Mouse (Mus musculus) limb, embryonic 10.5 days (tissue): Measurements from ENCODE around the gene Pecam1. TPM values are rescaled to one million over a fixed set of nuclear protein-coding genes. Genes with fewer than 3 reads are reported as not detected.
A peak's percentile ranks its signal among the peaks of the same experiment; 100 is the strongest.
"Not testable (repeated sequence)": the region's sequence is repeated elsewhere in the genome, so short reads cannot be mapped to it uniquely, and the experiment has no call there.

ENCODE experiments used
- DNase-seq: peaks from one replicate; pipeline ENCODE4 v3.0.0-alpha.2; 2017; ENCODE audit warnings: low spot score
- H3K27ac ChIP-seq: fragments of 300-500 bp; sonication (generic); 2 replicates; pipeline ENCODE4 v1.5.1; 2016; ENCODE audit warnings: mild to moderate bottlenecking
- H3K27me3 ChIP-seq: fragments of 300-500 bp; sonication (generic); 2 replicates; pipeline ENCODE4 v1.6.1; 2016; ENCODE audit warnings: low read depth, mild to moderate bottlenecking; ENCODE audit not compliant: poor library complexity, severe bottlenecking
- H3K36me3 ChIP-seq: fragments of 300-500 bp; sonication (generic); 2 replicates; pipeline ENCODE4 v1.6.1; 2016; ENCODE audit warnings: mild to moderate bottlenecking, moderate library complexity
- H3K4me1 ChIP-seq: fragments of 300-500 bp; sonication (generic); 2 replicates; pipeline ENCODE4 v1.6.1; 2016
- H3K4me3 ChIP-seq: fragments of 300-500 bp; sonication (generic); 2 replicates; pipeline ENCODE4 v1.5.1; 2016; ENCODE audit warnings: mild to moderate bottlenecking, moderate library complexity
- H3K9me3 ChIP-seq: fragments of 300-500 bp; sonication (generic); replicated peaks from 2 replicates; pipeline ENCODE4 v1.6.1; 2016; ENCODE audit warnings: mild to moderate bottlenecking
- WGBS: fragments of 180-500 bp; shearing (Covaris S2); methylation state at CpG from one replicate; pipeline ENCODE4 v1.1.7; 2016; 5-methylcytosine and 5-hydroxymethylcytosine counted together
- polyA plus RNA-seq: library from polyadenylated mRNA; unstranded; fragments of >200 nt; fragmentation: Nextera tagmentation; extraction: Ambion mirVana; gene quantifications from 2 replicates; pipeline ENCODE4 v1.2.1, GENCODE M21; 2016

Pecam1 gene
- 25.9 and 28.8 TPM in 2 replicates for polyA plus RNA-seq

DNA sequence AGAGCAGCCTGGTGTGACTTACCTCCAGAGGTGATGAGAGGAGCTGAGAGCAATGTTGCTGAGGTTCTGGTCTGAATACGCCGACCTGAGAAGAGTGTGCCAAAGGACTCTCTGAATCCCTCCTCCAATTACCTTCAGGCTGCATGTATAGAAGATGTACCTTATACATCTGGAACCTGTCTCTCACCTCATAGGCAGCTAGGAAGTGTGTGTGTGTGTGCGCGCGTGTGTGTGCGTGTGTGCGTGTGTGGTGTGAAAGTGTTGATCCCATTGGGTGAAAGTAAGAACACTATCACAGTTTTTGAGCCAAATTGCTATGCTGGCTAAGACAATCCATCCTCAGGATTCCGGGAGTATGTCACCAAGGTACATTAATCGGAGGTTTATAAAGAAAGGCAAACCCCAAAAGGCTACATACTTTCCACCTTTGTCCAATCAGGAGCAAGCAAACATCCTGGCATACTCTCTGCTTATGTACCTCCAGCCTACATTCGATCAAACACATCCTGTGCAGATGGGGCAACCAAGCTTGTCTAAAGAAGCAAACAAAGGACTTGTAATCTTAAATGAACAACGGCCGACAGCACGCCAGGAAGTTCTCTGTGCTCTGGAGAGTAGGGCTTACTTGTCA is at the start of gene Pecam1:
TSS of gene Pecam1 (minus strand) at position 508 of the 631 bp plus-strand sequence.
- Histone ChIP-seq H3K4me3 (no peak within 1 kb of the TSS), H3K27me3 (no peaks in the 10 kb centered on the region), H3K27ac (no peak within 1 kb of the TSS), H3K4me1 (no peaks in the 10 kb centered on the region), H3K36me3 (no peaks in the 10 kb centered on the region), H3K9me3 (no peaks in the 10 kb centered on the region; the same call in 1 of the 2 replicates)
- no peak for DNase-seq
- WGBS: 93% methylated on average over 13 of the region's 13 CpGs

DNA sequence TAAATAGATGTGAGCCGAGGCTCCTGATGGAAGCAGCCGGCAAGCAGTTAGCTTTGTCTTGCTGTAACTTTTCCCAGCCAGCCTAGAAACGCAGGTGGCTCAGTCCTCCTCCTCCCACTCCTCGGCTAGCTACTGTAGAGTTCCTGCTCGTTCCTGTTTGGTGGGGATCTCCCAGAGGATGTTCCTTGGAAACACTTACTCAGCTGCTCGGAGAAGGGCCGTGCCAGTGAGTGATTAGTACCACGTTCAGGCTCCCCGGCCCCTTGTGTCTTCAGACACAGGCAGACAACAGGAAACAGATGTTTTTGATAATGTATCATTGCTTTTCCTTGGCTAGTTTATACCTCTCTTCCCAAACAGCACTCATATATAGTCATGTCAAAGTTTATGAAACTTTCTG is 45.3 kb upstream of the Pecam1 start:
- H3K36me3 ChIP-seq: peaks cover 87% of the 10 kb centered on the region
- H3K9me3 ChIP-seq: no peaks in the 10 kb centered on the region
- WGBS: 37% methylated on average over 9 of the region's 9 CpGs
- H3K27ac ChIP-seq: no peak overlapping the region
- no peaks in the 10 kb centered on the region for H3K27me3 ChIP-seq
- H3K4me1 ChIP-seq: 0 out of 2 replicates have a peak, but pooled peaks cover 9% of the 10 kb centered on the region
- H3K4me3 ChIP-seq: no peak overlapping the region
- no peak for DNase-seq

DNA sequence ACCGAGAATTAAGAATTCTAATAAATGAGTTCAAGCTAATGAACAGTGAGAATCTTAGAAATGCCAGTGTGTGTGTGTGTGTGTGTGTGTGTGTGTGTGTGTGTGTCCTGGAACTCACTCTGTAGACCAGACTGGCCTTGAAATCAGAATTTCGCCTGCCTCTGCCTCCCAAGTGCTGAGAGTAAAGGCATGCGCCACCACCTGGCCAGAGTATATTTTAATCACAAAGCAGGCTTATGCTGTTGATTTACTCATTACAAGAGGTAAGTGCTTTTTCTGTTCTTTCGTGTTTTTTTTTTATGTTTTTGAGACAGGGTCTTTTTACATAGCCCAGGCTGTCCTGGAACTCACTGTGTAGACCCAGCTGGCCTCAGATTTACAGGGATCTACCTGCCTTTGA is 43.4 kb upstream of the Pecam1 start:
- no peak for DNase-seq
- WGBS: 76% methylated on average over 4 of the region's 4 CpGs
- no peak overlapping the region for H3K4me3 ChIP-seq
- no peaks in the 10 kb centered on the region for H3K9me3 ChIP-seq
- H3K27me3 ChIP-seq: no peaks in the 10 kb centered on the region
- no peak overlapping the region for H3K27ac ChIP-seq
- peaks cover 19% of the 10 kb centered on the region; the same call in 1 of the 2 replicates for H3K4me1 ChIP-seq
- H3K36me3 ChIP-seq: peaks cover 68% of the 10 kb centered on the region

DNA sequence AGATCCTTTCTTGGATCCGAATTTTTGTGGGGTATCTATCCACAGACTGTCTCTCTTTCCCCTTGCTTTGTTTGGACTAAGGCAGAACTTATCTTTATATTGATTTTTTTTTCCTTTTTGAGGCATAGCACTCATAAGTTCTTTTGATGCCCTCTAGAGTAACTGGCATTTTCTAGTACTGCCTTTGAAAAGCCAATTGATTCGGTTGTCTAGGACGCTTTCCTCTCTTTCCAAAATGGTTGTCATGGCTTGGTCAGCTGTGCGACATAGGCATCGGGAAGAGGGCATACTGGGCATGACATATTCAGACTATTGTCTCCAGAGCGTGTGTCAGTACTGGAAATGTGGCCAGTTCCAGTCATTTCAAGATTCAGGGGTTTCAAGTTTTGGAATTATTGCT is 39.2 kb upstream of the Pecam1 start:
- Histone ChIP-seq H3K4me3 (peak overlapping the region; percentile 96), H3K36me3 (peaks cover 65% of the 10 kb centered on the region), H3K27me3 (no peaks in the 10 kb centered on the region), H3K4me1 (peaks cover 22% of the 10 kb centered on the region), H3K27ac (peak overlapping the region; percentile 100), H3K9me3 (no peaks in the 10 kb centered on the region)
- WGBS: 1% methylated on average over 6 of the region's 6 CpGs
- DNase-seq: peak; percentile 46

DNA sequence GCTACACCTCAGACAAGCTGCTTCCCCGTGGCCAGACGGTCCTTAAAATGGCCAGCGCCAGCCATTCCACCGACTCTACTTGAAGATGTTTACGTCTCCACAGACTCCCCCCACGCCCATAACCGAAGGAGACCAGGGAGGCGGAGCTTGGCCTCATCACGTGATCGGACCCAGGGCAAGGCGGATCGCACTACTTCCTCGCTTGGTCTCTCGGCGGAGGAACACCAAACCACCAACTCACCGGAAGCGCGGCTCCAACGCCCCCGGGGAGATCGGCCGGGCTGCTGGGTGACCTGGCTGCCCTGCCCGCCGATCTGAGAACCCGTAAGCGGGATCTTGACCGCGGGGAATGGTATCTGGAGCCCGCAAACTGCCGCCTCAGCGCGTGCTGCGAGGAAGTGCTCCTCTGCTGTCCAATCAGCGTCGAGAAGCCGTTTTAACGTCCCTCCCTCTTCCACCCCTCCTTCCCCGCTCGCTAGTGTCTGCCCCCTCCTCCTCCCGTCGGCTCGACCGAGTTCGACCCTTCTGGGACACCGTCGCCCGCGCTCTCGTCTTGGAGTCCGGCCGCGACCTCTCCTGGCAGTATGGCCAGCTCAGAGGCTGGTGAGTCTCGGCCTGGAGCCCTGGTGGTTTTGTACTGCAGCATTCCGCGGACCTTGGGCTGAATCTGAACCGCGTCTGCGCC is 38.5 kb upstream of the Pecam1 start, which contains the start of the genes Ddx5 and Cep95:
TSS of gene Ddx5 (minus strand) at position 411 of the 685 bp plus-strand sequence.
TSS of gene Cep95 (plus strand) at position 478 of the 685 bp plus-strand sequence.
- Histone ChIP-seq H3K4me3 (peak within 1 kb of the TSS; percentile 96), H3K4me1 (peaks cover 22% of the 10 kb centered on the region), H3K27me3 (no peaks in the 10 kb centered on the region), H3K27ac (peak within 1 kb of the TSS; percentile 100), H3K9me3 (no peaks in the 10 kb centered on the region), H3K36me3 (peaks cover 65% of the 10 kb centered on the region)
- DNase-seq: peak; percentile 97
- under 1% methylated on average over 58 of the region's 58 CpGs for WGBS

DNA sequence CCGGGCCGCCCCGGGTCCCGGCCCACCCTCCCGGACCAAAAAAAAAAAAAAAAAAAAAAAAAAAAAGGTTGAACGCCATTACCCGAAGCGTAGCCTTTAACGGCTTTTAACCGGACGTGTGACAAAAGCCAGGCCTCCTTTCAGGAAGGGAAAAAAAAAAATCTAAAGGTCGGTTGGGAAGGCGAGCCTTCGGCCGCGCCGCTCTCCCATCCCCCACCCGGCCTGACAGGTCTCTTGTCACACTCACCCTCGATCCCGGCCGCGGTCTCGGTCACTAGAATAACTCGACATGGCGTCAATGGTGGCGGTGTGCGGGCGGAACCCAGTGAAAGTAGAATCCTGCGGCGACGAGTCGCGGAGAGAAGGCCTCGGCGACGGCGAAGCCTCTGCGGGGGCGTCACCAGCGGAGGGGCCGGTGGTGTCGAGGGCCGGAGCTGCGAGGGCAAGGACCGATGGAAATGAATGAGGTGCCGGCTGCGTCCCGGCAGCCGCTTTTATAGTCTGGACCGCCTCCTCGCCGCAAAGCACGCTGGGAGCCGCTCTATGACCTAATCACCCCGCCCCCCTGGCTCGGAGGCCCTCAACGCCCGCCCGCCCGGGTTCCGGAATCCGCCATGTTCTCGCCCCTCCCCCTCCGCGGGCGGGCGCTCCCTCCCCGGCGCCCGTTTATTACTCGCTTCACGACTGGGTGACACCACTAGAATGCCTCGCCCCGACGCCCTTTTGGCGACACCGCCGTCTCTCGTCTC is 37.8 kb upstream of the Pecam1 start:
- Histone ChIP-seq H3K4me1 (peaks cover 22% of the 10 kb centered on the region), H3K4me3 (peak overlapping the region; percentile 96), H3K36me3 (peaks cover 65% of the 10 kb centered on the region), H3K27ac (peak overlapping the region; percentile 100), H3K27me3 (no peaks in the 10 kb centered on the region), H3K9me3 (no peaks in the 10 kb centered on the region)
- under 1% methylated on average over 74 of the region's 79 CpGs for WGBS
- DNase-seq: peak; percentile 100

DNA sequence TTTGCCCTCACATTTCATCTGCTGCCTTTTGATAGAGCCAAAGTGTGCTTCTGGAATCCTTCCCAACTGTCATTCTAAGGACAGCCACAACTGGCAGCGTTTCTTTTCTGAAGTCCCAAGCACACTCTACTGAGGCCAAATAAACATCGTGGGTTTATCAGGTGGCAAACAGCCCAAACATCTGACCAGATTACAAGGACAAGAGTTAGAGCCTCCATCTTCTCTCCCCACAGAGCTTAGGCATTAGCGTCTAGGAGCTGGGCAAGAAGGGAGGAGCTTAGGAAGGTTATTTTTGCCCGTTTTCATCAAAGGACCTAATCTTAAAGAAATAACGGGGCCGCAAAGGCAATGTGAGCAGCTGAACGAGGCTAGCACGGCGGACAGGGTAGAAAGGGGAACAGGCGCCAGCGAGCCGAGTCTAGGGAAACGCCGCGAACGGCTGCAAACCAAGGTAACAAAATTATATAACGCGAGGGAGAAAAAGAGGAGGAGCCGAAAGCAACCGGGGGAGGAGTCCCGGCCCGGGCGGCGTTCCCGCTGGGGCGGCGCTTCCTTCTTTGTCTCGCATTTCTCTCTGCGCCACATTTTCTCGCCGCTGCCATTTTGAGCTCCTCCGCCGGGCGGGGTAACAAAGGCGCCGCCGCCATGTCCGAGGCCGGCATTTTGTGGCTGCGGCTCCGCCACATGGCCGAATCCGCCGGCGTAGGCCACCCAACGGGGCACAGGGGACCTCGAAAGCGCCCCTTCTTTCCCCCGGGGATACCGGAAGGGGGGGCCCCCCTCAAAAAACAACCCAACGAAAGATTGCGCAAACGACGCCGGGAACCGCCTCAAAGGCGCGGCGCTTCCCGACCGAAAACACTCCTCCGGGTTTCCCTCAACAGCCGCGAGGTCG is 37.0 kb upstream of the Pecam1 start:
- peaks cover 22% of the 10 kb centered on the region for H3K4me1 ChIP-seq
- DNase-seq: peak; percentile 87
- H3K27me3 ChIP-seq: no peaks in the 10 kb centered on the region
- WGBS: under 1% methylated on average over 65 of the region's 65 CpGs
- peaks cover 65% of the 10 kb centered on the region for H3K36me3 ChIP-seq
- peak overlapping the region; percentile 100 for H3K27ac ChIP-seq
- no peaks in the 10 kb centered on the region for H3K9me3 ChIP-seq
- H3K4me3 ChIP-seq: peak overlapping the region; percentile 96

DNA sequence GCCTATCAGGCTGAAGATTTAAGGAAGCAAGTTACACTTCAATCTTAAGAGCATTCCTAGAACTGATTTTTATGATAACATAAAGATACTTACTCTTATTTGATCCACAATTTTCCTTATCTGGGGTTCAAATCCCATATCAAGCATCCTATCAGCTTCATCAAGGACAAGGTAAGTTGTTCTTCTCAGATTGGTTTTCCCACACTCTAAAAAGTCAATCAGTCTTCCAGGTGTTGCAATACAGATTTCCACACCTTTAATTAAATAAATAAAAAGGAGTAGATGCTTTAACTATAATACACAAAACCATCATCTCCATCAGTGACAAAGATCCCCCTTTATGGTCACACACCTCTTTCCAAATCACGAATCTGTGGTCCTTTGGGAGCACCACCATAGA is 34.6 kb upstream of the Pecam1 start:
- Histone ChIP-seq H3K4me1 (peaks cover 15% of the 10 kb centered on the region), H3K36me3 (peaks cover 77% of the 10 kb centered on the region), H3K27me3 (no peaks in the 10 kb centered on the region), H3K9me3 (no peaks in the 10 kb centered on the region), H3K4me3 (no peak overlapping the region), H3K27ac (no peak overlapping the region)
- 93% methylated on average over 1 of the region's 1 CpGs for WGBS
- no peak for DNase-seq

DNA sequence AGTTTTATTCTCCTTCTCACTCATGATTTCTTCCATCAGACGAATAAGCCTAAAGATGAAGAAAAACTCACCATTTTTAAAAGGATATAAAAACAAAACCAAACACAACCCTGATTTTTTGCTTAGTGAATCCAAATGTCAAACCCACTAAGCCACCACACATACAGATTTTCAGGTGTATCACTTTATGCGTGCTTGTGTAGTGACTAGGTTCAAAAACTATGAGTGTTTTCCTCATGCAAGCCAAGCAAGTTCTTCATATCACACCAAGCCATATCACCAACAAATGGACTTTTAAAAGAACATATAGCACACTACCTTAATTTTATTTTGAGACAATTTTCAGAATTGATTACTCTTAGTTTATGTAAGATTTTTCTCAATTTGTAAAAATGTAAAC is 34.0 kb upstream of the Pecam1 start:
- no peaks in the 10 kb centered on the region for H3K9me3 ChIP-seq
- H3K27ac ChIP-seq: no peak overlapping the region
- DNase-seq: no peak
- no peak overlapping the region for H3K4me3 ChIP-seq
- H3K4me1 ChIP-seq: peaks cover 11% of the 10 kb centered on the region; the same call in 1 of the 2 replicates
- WGBS: 90% methylated on average over 2 of the region's 2 CpGs
- H3K36me3 ChIP-seq: peaks cover 78% of the 10 kb centered on the region
- H3K27me3 ChIP-seq: no peaks in the 10 kb centered on the region

DNA sequence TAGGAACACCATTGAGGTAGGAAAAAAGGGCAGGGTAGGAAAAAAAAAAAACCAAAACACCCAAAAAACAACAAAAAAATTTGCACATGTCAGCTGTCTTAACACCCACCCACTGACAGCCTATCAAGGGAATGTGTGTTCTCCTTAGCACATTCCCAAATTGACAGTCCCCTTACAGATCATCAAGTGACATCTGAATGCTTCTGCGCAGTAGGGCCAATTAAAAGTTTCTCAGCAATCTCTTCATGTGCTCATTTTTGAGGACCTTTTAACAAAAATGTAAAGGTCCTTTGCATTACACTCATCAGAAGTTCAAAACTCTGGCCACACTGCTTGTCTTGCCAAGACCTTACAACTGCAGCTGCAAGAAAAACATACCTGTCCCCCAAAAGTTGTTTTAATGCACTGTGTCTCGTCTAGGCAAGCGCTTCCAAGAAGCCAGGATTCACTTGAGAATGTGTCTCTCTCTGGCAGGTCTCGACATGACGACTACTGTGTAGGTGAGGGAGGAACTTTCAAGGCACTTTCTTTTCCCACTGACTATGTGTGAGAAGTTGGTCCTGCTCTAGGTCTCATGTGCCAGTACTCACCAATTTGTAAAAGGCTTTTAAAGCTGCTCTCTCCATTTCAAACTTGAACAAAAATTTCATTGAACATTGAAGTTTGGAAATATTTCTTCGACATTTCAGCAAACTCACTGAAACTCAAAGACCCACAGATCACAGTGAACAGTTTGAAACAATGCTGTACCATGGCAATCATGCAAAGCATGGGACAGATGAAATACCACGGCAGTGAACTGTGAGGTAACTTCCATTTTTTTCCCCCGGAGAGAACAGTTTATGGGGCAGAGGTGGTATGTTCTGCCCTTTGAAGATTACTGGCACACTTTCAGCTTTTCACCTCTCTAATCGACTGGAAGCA is 32.7 kb upstream of the Pecam1 start:
- Histone ChIP-seq H3K4me1 (peaks cover 13% of the 10 kb centered on the region; the same call in 1 of the 2 replicates), H3K27me3 (no peaks in the 10 kb centered on the region), H3K4me3 (no peak overlapping the region), H3K36me3 (peaks cover 78% of the 10 kb centered on the region), H3K27ac (no peak overlapping the region), H3K9me3 (no peaks in the 10 kb centered on the region)
- DNase-seq: no peak
- WGBS: 91% methylated on average over 9 of the region's 9 CpGs

DNA sequence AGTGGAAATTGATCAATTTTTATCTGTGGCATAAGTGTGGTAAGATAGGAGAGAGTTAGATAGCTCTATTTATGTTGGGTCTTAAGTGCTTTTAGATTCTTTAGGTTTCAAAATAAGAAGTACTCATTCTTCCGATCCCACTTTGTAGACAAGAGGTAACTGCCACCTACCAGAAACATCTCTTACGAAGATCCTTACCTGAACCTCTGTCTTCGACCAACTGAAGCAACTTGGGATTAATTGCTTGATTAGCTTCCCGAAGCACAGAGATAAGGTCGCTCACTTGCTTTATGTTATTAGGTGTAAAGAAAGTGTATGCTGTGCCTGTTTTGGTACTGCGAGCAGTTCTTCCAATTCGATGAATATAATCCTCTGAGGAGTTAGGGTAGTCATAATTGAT is 31.8 kb upstream of the Pecam1 start:
- not testable (repeated sequence) for H3K9me3 ChIP-seq, H3K4me3 ChIP-seq, H3K27me3 ChIP-seq, DNase-seq, H3K27ac ChIP-seq
- 91% methylated on average over 7 of the region's 7 CpGs for WGBS
- peaks cover 77% of the 10 kb centered on the region for H3K36me3 ChIP-seq
- H3K4me1 ChIP-seq: peaks cover 13% of the 10 kb centered on the region; the same call in 1 of the 2 replicates
